Mouse (Mus musculus) midbrain, embryonic 10.5 days (tissue): ENCODE results near the gene Acsl5. TPM values are rescaled to one million over a fixed set of nuclear protein-coding genes. Genes with fewer than 3 reads are reported as not detected.

ENCODE experiments used
- polyA plus RNA-seq: library from polyadenylated mRNA; unstranded; fragments of >200 nt; fragmentation: Nextera tagmentation; extraction: Ambion mirVana; gene quantifications from 2 replicates; pipeline ENCODE4 v1.2.1, GENCODE M21; 2016

Acsl5 gene
- polyA plus RNA-seq, 1 experiment from 2014 or later: 18.5 TPM

Other genes with a start within 250 kb of the Acsl5 start
- 21.9 and 28.5 TPM in 2 replicates for gene Gpam, start 124.7 kb upstream of the Acsl5 start, polyA plus RNA-seq
- gene Tectb, start 71.2 kb upstream of the Acsl5 start, polyA plus RNA-seq: 0.12 TPM in 1 of 2 replicates, not detected in the other
- gene Gucy2g, start 10.7 kb upstream of the Acsl5 start, polyA plus RNA-seq: not detected in 2 replicates
- 127 and 133 TPM in 2 replicates for gene Zdhhc6, start 64.1 kb downstream of the Acsl5 start, polyA plus RNA-seq
- gene Vti1a, start 64.4 kb downstream of the Acsl5 start, polyA plus RNA-seq: 32.7 and 33.0 TPM in 2 replicates